In genomic region chr3:25683696-25684095, GRCm38 (mm10) we compare ENCODE assay signal across 22 mouse cellular contexts.
"Had no signal": no experiment of that assay in that cellular context is flagged by ENCODE, and none has a peak within 500 bp of the region (broad histone marks: within the 10 kb centered on the region; RNA-seq: fewer than 3 reads in every experiment).

No protein-coding gene starts in this region.

- DNase-seq: heart, postnatal 10 days; heart, postnatal 14 days; heart, postnatal 36 days; heart, postnatal 4 days; kidney, adult 11 months; kidney, adult 18-20 months; kidney, adult 2 months; kidney, adult 8-10 months; kidney, adult 9 months; kidney, postnatal 10 days; kidney, postnatal 14 days; kidney, postnatal 25 days; kidney, postnatal 36 days; kidney, postnatal 4 days; layer of hippocampus, adult 9-11 months; layer of hippocampus, postnatal 36 days had no signal

- ATAC-seq: hindbrain, embryonic 16.5 days; hindbrain, postnatal 0 days; inflammation-experienced regulatory T-cells, adult 6 months; intestine, embryonic 15.5 days; intestine, embryonic 16.5 days; intestine, postnatal 0 days had no signal
